Mouse (Mus musculus): ENCODE measurements at regions not wholly inside any gene's neighbourhood (a gene's known extent, or its start where the extent isn't known, plus 50 kb on each side); places are given as distances from the start of the nearest gene placed in this dataset.

- DNase-seq (ENCODE audit: low read depth): no peak
These were observed 60.2 kb upstream of the Cd34 start for GRCm38 (mm10) chr1:194878440-194878839.

DNA sequence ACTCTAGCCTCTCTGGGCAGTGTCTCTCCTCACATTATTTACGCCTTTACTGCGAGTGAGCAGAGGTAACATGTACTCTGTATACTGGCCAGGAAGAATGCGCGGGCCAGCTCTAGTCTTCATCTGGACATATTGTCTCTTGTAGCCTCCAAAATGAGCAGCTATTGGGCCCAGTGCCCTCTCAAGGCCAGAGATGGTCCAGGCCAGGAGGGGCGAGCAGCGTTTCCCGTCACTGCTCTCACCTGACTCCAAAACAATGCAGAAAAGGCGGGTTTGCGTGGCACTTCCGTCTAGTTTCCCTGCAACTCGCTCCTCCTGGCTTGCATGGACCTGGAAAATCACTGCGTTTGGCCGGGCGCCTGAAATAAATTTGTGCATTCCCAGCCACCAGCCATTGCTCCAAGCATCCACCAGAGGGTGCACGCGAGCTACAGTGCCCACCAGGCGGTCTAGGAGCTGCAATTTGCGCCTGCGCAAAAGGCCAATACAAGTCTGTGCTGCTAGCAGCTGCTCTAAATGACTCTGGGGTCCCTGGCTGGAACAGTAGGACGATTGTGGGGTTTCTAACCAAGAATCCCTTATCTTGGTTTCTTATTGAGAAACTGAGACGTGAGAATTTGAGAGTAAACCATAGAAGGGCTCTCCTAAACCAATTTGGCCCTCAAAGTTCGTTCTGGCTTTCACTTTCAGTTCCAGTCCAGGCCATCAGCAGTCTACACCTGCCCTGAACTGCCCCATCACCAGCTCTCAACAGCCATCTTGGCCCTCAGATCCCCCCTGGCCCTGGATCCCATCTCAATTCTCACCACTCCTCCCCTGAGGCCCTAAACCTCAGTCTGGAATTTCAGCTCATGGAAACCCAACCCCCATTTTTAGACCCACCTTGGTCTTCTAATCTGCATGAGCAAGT is 59.0 kb upstream of the Cd34 start:
- DNase-seq (ENCODE audit: low read depth): peak; percentile 96

- DNase-seq (ENCODE audit: low read depth): no peak
These were observed 56.9 kb upstream of the Cd34 start for GRCm38 (mm10) chr1:194881556-194882223.

DNA sequence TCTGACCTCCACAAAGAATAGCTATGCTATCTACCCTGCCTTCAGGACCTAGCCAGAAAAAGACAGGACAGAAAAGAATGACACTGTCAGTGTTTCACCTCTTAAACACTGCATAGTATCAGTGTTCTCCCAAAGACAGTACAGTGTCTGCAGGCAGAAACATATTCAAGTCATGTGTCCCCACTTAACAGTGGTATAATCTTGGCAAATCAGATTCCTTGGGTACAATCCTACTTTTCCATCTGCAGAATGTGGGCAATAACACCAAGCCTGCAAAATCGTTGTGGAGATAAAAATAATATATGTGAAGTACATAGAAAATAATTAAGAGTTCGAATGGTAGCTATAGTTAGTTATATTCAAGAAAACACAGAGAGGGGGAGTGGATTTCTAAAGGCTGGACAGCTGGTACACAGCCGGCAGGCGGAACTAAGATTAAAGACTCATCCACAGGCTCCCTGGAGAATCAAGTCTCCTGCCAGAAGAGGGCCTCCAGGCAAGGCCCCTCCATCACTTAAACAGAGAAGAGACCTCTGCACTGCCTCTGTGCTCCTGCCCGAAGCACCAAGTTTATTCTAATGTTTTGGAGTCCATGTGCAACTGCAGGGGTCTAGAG is 53.4 kb upstream of the Cd34 start:
- no peak for DNase-seq (ENCODE audit: low read depth)

DNA sequence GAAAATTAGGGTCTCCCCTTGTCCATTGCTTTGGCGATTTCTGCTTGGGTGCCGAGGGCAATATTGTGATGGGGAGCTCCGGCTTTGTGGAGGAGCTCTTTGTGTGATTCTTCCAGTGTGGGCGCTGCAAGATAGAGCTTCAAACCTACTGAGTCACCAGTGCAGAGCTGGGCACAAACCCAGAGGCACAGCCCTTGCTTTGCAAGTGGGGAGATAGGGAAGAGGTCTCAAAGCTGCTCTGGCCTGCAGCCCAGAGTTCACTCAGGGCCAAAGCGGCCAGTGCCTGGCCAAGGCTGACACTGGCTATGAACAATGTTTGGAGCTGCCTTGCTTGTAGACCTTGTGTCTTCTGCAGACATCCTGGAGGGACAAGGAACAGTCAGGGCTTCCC is 52.9 kb upstream of the Cd34 start:
- DNase-seq (ENCODE audit: low read depth): no peak
